Mouse (Mus musculus): ENCODE measurements at regions not wholly inside any gene's neighbourhood (a gene's known extent, or its start where the extent isn't known, plus 50 kb on each side); places are given as distances from the start of the nearest gene placed in this dataset.

GRCm38 (mm10) chr4:28298911-28299353 is 514.0 kb upstream of the Epha7 start:
- DNase-seq = no peak

- DNase-seq = no peak
These were observed 512.9 kb upstream of the Epha7 start for GRCm38 (mm10) chr4:28300018-28300440.

- DNase-seq = peak in 1 of 2 experiments; percentile 3
These were observed 511.2 kb upstream of the Epha7 start for GRCm38 (mm10) chr4:28301686-28302085.

- no peak for DNase-seq
These were observed 481.9 kb upstream of the Epha7 start for GRCm38 (mm10) chr4:28331036-28331435.

- DNase-seq = no peak
These were observed 448.4 kb upstream of the Epha7 start for GRCm38 (mm10) chr4:28364566-28364965.

GRCm38 (mm10) chr4:28377087-28377486 is 435.8 kb upstream of the Epha7 start:
- DNase-seq = no peak

GRCm38 (mm10) chr4:28378661-28379060 is 434.3 kb upstream of the Epha7 start:
- no peak for DNase-seq

GRCm38 (mm10) chr4:28424341-28424740 is 388.6 kb upstream of the Epha7 start:
- DNase-seq = no peak

- DNase-seq = no peak
These were observed 372.8 kb upstream of the Epha7 start for GRCm38 (mm10) chr4:28440161-28440560.

GRCm38 (mm10) chr4:28453111-28453510 is 359.8 kb upstream of the Epha7 start:
- no peak for DNase-seq

- peak; percentile 2 to 8 for DNase-seq
These were observed 356.6 kb upstream of the Epha7 start for GRCm38 (mm10) chr4:28456312-28456711.
